Mouse (Mus musculus) brain, embryonic 18.5 days (tissue): ENCODE data around the gene Haus8.
"Not testable (repeated sequence)": the region's sequence is repeated elsewhere in the genome, so short reads cannot be mapped to it uniquely, and the experiment has no call there.

Source experiments
- DNase-seq: peaks from one replicate; pipeline ENCODE4 v3.0.0-alpha.2; 2012; ENCODE audit warnings: low read depth, low spot score

Haus8 gene

GRCm38 (mm10) chr8:71272286-71273150 lies at the start of gene Haus8, which contains the start of gene Myo9b:
Gene Haus8, minus strand, starts transcription at chr8:71272934.
Gene Myo9b, plus strand, starts transcription at chr8:71272714.
- peak; percentile 93 for DNase-seq

- DNase-seq = not testable (repeated sequence)
Measured at GRCm38 (mm10) chr8:71319760-71320159, 47.0 kb upstream of the Haus8 start.

GRCm38 (mm10) chr8:71318610-71319009 lies 45.9 kb upstream of the Haus8 start:
- not testable (repeated sequence) for DNase-seq

GRCm38 (mm10) chr8:71316486-71317031 lies 43.8 kb upstream of the Haus8 start:
- no peak for DNase-seq

- DNase-seq = no peak
Measured at GRCm38 (mm10) chr8:71315972-71316371, 43.2 kb upstream of the Haus8 start.

- no peak for DNase-seq
Measured at GRCm38 (mm10) chr8:71313951-71314350, 41.2 kb upstream of the Haus8 start.

GRCm38 (mm10) chr8:71312700-71313099 lies 40.0 kb upstream of the Haus8 start:
- no peak for DNase-seq

GRCm38 (mm10) chr8:71310446-71310845 lies 37.7 kb upstream of the Haus8 start:
- DNase-seq = no peak

- DNase-seq = no peak
Measured at GRCm38 (mm10) chr8:71307913-71308312, 35.2 kb upstream of the Haus8 start.

- DNase-seq = no peak
Measured at GRCm38 (mm10) chr8:71307371-71307770, 34.6 kb upstream of the Haus8 start.

- no peak for DNase-seq
Measured at GRCm38 (mm10) chr8:71305988-71306387, 33.3 kb upstream of the Haus8 start.

- no peak for DNase-seq
Measured at GRCm38 (mm10) chr8:71303632-71304031, 30.9 kb upstream of the Haus8 start.

GRCm38 (mm10) chr8:71302788-71303187 lies 30.1 kb upstream of the Haus8 start:
- no peak for DNase-seq

- no peak for DNase-seq
Measured at GRCm38 (mm10) chr8:71299716-71300115, 27.0 kb upstream of the Haus8 start.

GRCm38 (mm10) chr8:71297439-71297838 lies 24.7 kb upstream of the Haus8 start:
- no peak for DNase-seq

- no peak for DNase-seq
Measured at GRCm38 (mm10) chr8:71296784-71297183, 24.1 kb upstream of the Haus8 start.

- DNase-seq = no peak
Measured at GRCm38 (mm10) chr8:71296188-71296621, 23.5 kb upstream of the Haus8 start.

GRCm38 (mm10) chr8:71293930-71294329 lies 21.2 kb upstream of the Haus8 start:
- not testable (repeated sequence) for DNase-seq

GRCm38 (mm10) chr8:71291351-71291750 lies 18.6 kb upstream of the Haus8 start:
- no peak for DNase-seq

GRCm38 (mm10) chr8:71290911-71291310 lies 18.2 kb upstream of the Haus8 start:
- DNase-seq = no peak

GRCm38 (mm10) chr8:71290211-71290610 lies 17.5 kb upstream of the Haus8 start:
- DNase-seq = no peak

GRCm38 (mm10) chr8:71289098-71289497 lies 16.4 kb upstream of the Haus8 start:
- no peak for DNase-seq

- no peak for DNase-seq
Measured at GRCm38 (mm10) chr8:71288441-71288949, 15.8 kb upstream of the Haus8 start.
